Mouse (Mus musculus): ENCODE measurements around the gene Xiap. TPM values are rescaled to one million over a fixed set of nuclear protein-coding genes. Genes with fewer than 3 reads are reported as not detected.

Gene Xiap
- polyA plus RNA-seq (2012; rRNA removed) (7.4 and 10.9 TPM in 2 replicates), polyA plus RNA-seq (2014; fragmentation: Nextera tagmentation; extraction: Ambion mirVana) (5.9 and 6.8 TPM in 2 replicates)

- no peak within 1 kb of the TSS for H3K27ac ChIP-seq
- DNase-seq (ENCODE audit: low read depth in 3 of 3, low spot score in 3 of 3) (no peak), ATAC-seq (ENCODE audit: insufficient read depth) (no peak)
- H3K9me3 ChIP-seq (ENCODE audit: control insufficient read depth, low read length): no peaks in the 10 kb centered on the region
- TF ChIP-seq EP300 (IDR thresholded peaks at IDR 0.05; ENCODE audit: low read depth) (no peak), CTCF (IDR thresholded peaks at IDR 0.05; ENCODE audit: low read depth) (no peak)
- H3K4me1 ChIP-seq (replicated peaks; ENCODE audit: control insufficient read depth in 2 of 2, insufficient read depth in 2 of 2, low read length in 1 of 2): peaks cover 2 to 8% of the 10 kb centered on the region in 2 experiments; a peak in 2 of 4 replicates
- WGBS (ENCODE audit: insufficient replicate concordance): 48% methylated on average over 5 of the region's 5 CpGs
- no peaks in the 10 kb centered on the region for H3K36me3 ChIP-seq (replicated peaks; ENCODE audit: control insufficient read depth, insufficient read depth, low read depth)
- H3K9ac ChIP-seq (replicated peaks): no peak within 1 kb of the TSS
- H3K4me3 ChIP-seq (ENCODE audit: insufficient read depth in 1 of 2, low read depth in 2 of 2, low read length in 2 of 2): no peak within 1 kb of the TSS
- no peak within 1 kb of the TSS; the same call in 1 of the 2 replicates for H3K4me2 ChIP-seq (ENCODE audit: low read depth)
- H3K27me3 ChIP-seq (ENCODE audit: control insufficient read depth, insufficient read depth, low read length): no peaks in the 10 kb centered on the region
These were observed at the start of gene Xiap for GRCm38 (mm10) chrX:42059282-42060068. Gene Xiap, plus strand, starts transcription at chrX:42059679.

GRCm38 (mm10) chrX:42012677-42013208 is 46.7 kb upstream of the Xiap start:
- Histone ChIP-seq H3K4me1 (replicated peaks; ENCODE audit: control insufficient read depth in 2 of 2, insufficient read depth in 2 of 2, low read length in 1 of 2) (peaks cover 18 to 36% of the 10 kb centered on the region in 2 experiments), H3K27ac (peak overlapping the region; percentile 55), H3K9me3 (ENCODE audit: control insufficient read depth, low read length) (no peaks in the 10 kb centered on the region), H3K4me3 (ENCODE audit: insufficient read depth in 1 of 2, low read depth in 2 of 2, low read length in 2 of 2) (no peak overlapping the region), H3K9ac (replicated peaks) (no peak overlapping the region), H3K27me3 (ENCODE audit: control insufficient read depth, insufficient read depth, low read length) (no peaks in the 10 kb centered on the region), H3K36me3 (replicated peaks; ENCODE audit: control insufficient read depth, insufficient read depth, low read depth) (no peaks in the 10 kb centered on the region), H3K4me2 (ENCODE audit: low read depth) (no peak overlapping the region)
- TF ChIP-seq EP300 (IDR thresholded peaks at IDR 0.05; ENCODE audit: low read depth) (no peak), CTCF (IDR thresholded peaks at IDR 0.05; ENCODE audit: low read depth) (no peak)
- DNase-seq (ENCODE audit: low read depth in 3 of 3, low spot score in 3 of 3) (no peak), ATAC-seq (ENCODE audit: insufficient read depth) (peak; percentile 43)
- WGBS (ENCODE audit: insufficient replicate concordance): 61% methylated on average over 2 of the region's 2 CpGs

GRCm38 (mm10) chrX:42013776-42014175 is 45.7 kb upstream of the Xiap start:
- Histone ChIP-seq H3K4me1 (replicated peaks; ENCODE audit: control insufficient read depth in 2 of 2, insufficient read depth in 2 of 2, low read length in 1 of 2) (peaks cover 29 to 45% of the 10 kb centered on the region in 2 experiments), H3K27me3 (ENCODE audit: control insufficient read depth, insufficient read depth, low read length) (no peaks in the 10 kb centered on the region), H3K36me3 (replicated peaks; ENCODE audit: control insufficient read depth, insufficient read depth, low read depth) (no peaks in the 10 kb centered on the region), H3K4me3 (ENCODE audit: insufficient read depth in 1 of 2, low read depth in 2 of 2, low read length in 2 of 2) (no peak overlapping the region), H3K9me3 (ENCODE audit: control insufficient read depth, low read length) (no peaks in the 10 kb centered on the region), H3K9ac (replicated peaks) (peak overlapping the region; percentile 1; the same call in 1 of the 2 replicates), H3K27ac (peak overlapping the region; percentile 60), H3K4me2 (ENCODE audit: low read depth) (no peak overlapping the region)
- 29% methylated on average over 3 of the region's 3 CpGs for WGBS (ENCODE audit: insufficient replicate concordance)
- peak; percentile 68 for ATAC-seq (ENCODE audit: insufficient read depth)
- no peak for DNase-seq (ENCODE audit: low read depth in 3 of 3, low spot score in 3 of 3)
- TF ChIP-seq CTCF (IDR thresholded peaks at IDR 0.05; ENCODE audit: low read depth) (no peak), EP300 (IDR thresholded peaks at IDR 0.05; ENCODE audit: low read depth) (no peak)

- peak overlapping the region; percentile 60 for H3K27ac ChIP-seq
- DNase-seq (ENCODE audit: low read depth in 3 of 3, low spot score in 3 of 3) (no peak), ATAC-seq (ENCODE audit: insufficient read depth) (no peak)
- H3K9ac ChIP-seq (replicated peaks): no peak overlapping the region; the same call in 1 of the 2 replicates
- no peak overlapping the region for H3K4me3 ChIP-seq (ENCODE audit: insufficient read depth in 1 of 2, low read depth in 2 of 2, low read length in 2 of 2)
- no peaks in the 10 kb centered on the region for H3K9me3 ChIP-seq (ENCODE audit: control insufficient read depth, low read length)
- no peak for TF ChIP-seq CTCF (IDR thresholded peaks at IDR 0.05; ENCODE audit: low read depth)
- no peak for TF ChIP-seq EP300 (IDR thresholded peaks at IDR 0.05; ENCODE audit: low read depth)
- no peaks in the 10 kb centered on the region for H3K27me3 ChIP-seq (ENCODE audit: control insufficient read depth, insufficient read depth, low read length)
- H3K36me3 ChIP-seq (replicated peaks; ENCODE audit: control insufficient read depth, insufficient read depth, low read depth): no peaks in the 10 kb centered on the region
- H3K4me2 ChIP-seq (ENCODE audit: low read depth): no peak overlapping the region
- H3K4me1 ChIP-seq (replicated peaks; ENCODE audit: control insufficient read depth in 2 of 2, insufficient read depth in 2 of 2, low read length in 1 of 2): peaks cover 33 to 51% of the 10 kb centered on the region in 2 experiments
- 53% methylated on average over 3 of the region's 3 CpGs for WGBS (ENCODE audit: insufficient replicate concordance)
These were observed 45.0 kb upstream of the Xiap start for GRCm38 (mm10) chrX:42014502-42014901.

GRCm38 (mm10) chrX:42018030-42018429 is 41.4 kb upstream of the Xiap start:
- DNase-seq (ENCODE audit: low read depth in 3 of 3, low spot score in 3 of 3): no peak
- Histone ChIP-seq H3K9me3 (ENCODE audit: control insufficient read depth, low read length) (no peaks in the 10 kb centered on the region), H3K36me3 (replicated peaks; ENCODE audit: control insufficient read depth, insufficient read depth, low read depth) (no peaks in the 10 kb centered on the region), H3K4me1 (replicated peaks; ENCODE audit: control insufficient read depth in 2 of 2, insufficient read depth in 2 of 2, low read length in 1 of 2) (peaks cover 43 to 59% of the 10 kb centered on the region in 2 experiments), H3K9ac (replicated peaks) (no peak overlapping the region), H3K4me2 (ENCODE audit: low read depth) (no peak overlapping the region), H3K27me3 (ENCODE audit: control insufficient read depth, insufficient read depth, low read length) (no peaks in the 10 kb centered on the region), H3K4me3 (ENCODE audit: insufficient read depth in 1 of 2, low read depth in 2 of 2, low read length in 2 of 2) (no peak overlapping the region), H3K27ac (peak overlapping the region; percentile 93)
- WGBS (ENCODE audit: insufficient replicate concordance): 28% methylated on average over 1 of the region's 1 CpGs
- TF ChIP-seq CTCF (IDR thresholded peaks at IDR 0.05; ENCODE audit: low read depth) (peak; percentile 35; the same call in 1 of the 2 replicates), EP300 (IDR thresholded peaks at IDR 0.05; ENCODE audit: low read depth) (no peak)
- ATAC-seq (ENCODE audit: insufficient read depth): peak; percentile 27; the same call in 1 of the 2 replicates
